Mouse (Mus musculus) myocyte (in vitro differentiated cells): ENCODE data around the gene Pald1.

ENCODE experiments used
- E2F4 ChIP-seq: IDR thresholded peaks from one replicate; pipeline ENCODE4 v1.6.1; 2011; ENCODE audit warnings: mild to moderate bottlenecking, control low read depth, moderate library complexity; ENCODE audit not compliant: insufficient read depth
- MAX ChIP-seq: IDR thresholded peaks from one replicate; pipeline ENCODE4 v1.6.1; 2011; ENCODE audit warnings: low read depth, mild to moderate bottlenecking, control low read depth
- MYOD1 ChIP-seq, 3 experiments: IDR thresholded peaks; one replicate each; pipeline ENCODE4 v1.6.1; 2011; ENCODE audit warnings: control low read depth in 2 of 3, low read depth in 2 of 3, mild to moderate bottlenecking in 2 of 3, moderate library complexity in 1 of 3; ENCODE audit not compliant: insufficient read length in 2 of 3, control insufficient read depth in 1 of 3
- MYOG ChIP-seq, 3 experiments: IDR thresholded peaks; one replicate each; pipeline ENCODE4 v1.6.1; 2011; ENCODE audit warnings: control low read depth in 2 of 3, low read depth in 2 of 3, mild to moderate bottlenecking in 2 of 3; ENCODE audit not compliant: insufficient read length in 2 of 3, control insufficient read depth in 1 of 3, insufficient read depth in 1 of 3
- POLR2A ChIP-seq: IDR thresholded peaks from one replicate; pipeline ENCODE4 v1.6.1; 2011; ENCODE audit warnings: low read depth, mild to moderate bottlenecking, control low read depth, moderate library complexity; ENCODE audit not compliant: insufficient read length
- POLR2AphosphoS2 ChIP-seq: IDR thresholded peaks from one replicate; pipeline ENCODE4 v1.6.1; 2011; ENCODE audit warnings: low read depth, control low read depth; ENCODE audit not compliant: insufficient read length
- SRF ChIP-seq: IDR thresholded peaks from one replicate; pipeline ENCODE4 v1.6.1; 2011; ENCODE audit warnings: low read depth; ENCODE audit not compliant: control insufficient read depth, insufficient read length
- USF1 ChIP-seq: IDR thresholded peaks from one replicate; pipeline ENCODE4 v1.6.1; 2011; ENCODE audit warnings: low read depth, mild to moderate bottlenecking, control low read depth, moderate library complexity

DNA sequence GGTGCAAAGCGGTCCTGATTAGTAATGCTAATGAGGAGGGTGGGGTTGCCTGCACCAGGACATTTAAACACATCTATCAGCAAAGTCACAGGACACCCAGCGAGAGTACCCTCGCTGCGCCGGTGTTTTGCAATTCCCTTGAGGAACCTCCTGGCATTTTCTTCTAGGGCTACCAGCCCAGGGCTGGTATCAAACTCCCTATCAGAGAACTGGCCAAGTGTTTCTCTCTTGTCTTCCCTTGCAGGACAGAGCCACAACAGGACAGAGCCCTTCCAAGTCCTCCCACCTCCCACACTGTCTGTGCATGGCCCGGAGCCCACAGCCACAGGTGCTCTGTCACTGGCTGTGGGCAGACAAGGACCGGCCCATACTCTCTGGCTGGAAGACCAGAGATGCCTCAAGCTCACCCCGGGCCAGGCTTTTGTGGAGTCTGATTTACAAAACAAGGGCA, 1.0 kb downstream of the Pald1 start:
- TF ChIP-seq MAX: no peak
- no peak for TF ChIP-seq POLR2A
- no peak for TF ChIP-seq SRF
- TF ChIP-seq POLR2AphosphoS2: no peak
- no peak for TF ChIP-seq E2F4
- TF ChIP-seq MYOG (IDR thresholded peaks at IDR 0.05; ENCODE audit: control insufficient read depth in 1 of 3, insufficient read depth in 1 of 3, insufficient read length in 2 of 3, low read depth in 2 of 3): peak in 2 of 3 experiments; percentile 29 to 72
- peak in 2 of 3 experiments; percentile 62 to 75 for TF ChIP-seq MYOD1 (IDR thresholded peaks at IDR 0.05; ENCODE audit: control insufficient read depth in 1 of 3, insufficient read length in 2 of 3, low read depth in 2 of 3)
- TF ChIP-seq USF1: no peak
